Mouse (Mus musculus): ENCODE measurements around the gene Cenph. TPM values are rescaled to one million over a fixed set of nuclear protein-coding genes. Genes with fewer than 3 reads are reported as not detected.

Gene Cenph
- polyA plus RNA-seq, 1 experiment, result 0.19 TPM

GRCm38 (mm10) chr13:100776056-100776419, 339 bp upstream of the Cenph start:
- TF ChIP-seq CTCF (conservative IDR thresholded peaks at IDR 0.05; ENCODE audit: insufficient read depth, insufficient read length, low read depth, low read length) (no peak), POLR2A (IDR thresholded peaks at IDR 0.05; ENCODE audit: low read depth, low read length) (no peak)
- Histone ChIP-seq H3K27me3 (replicated peaks; ENCODE audit: control insufficient read depth, insufficient read depth, low read length) (no peaks in the 10 kb centered on the region), H3K4me1 (ENCODE audit: control insufficient read depth, insufficient read depth, low read length) (peaks cover 3% of the 10 kb centered on the region; the same call in 1 of the 2 replicates), H3K4me3 (ENCODE audit: insufficient read depth, low read depth, low read length) (peak overlapping the region; percentile 60), H3K36me3 (ENCODE audit: control insufficient read depth, insufficient read depth, low read length) (no peaks in the 10 kb centered on the region), H3K27ac (ENCODE audit: insufficient read depth, low read depth, low read length) (no peak overlapping the region)
- DNase-seq, result no peak
- WGBS, result 3% methylated on average over 8 of the region's 8 CpGs

GRCm38 (mm10) chr13:100774704-100775103, 995 bp downstream of the Cenph start:
- TF ChIP-seq CTCF (conservative IDR thresholded peaks at IDR 0.05; ENCODE audit: insufficient read depth, insufficient read length, low read depth, low read length) (no peak), POLR2A (IDR thresholded peaks at IDR 0.05; ENCODE audit: low read depth, low read length) (no peak)
- H3K4me1 ChIP-seq (ENCODE audit: control insufficient read depth, insufficient read depth, low read length), result peaks cover 3% of the 10 kb centered on the region; the same call in 1 of the 2 replicates
- no peaks in the 10 kb centered on the region for H3K36me3 ChIP-seq (ENCODE audit: control insufficient read depth, insufficient read depth, low read length)
- no peak overlapping the region for H3K4me3 ChIP-seq (ENCODE audit: insufficient read depth, low read depth, low read length)
- H3K27ac ChIP-seq (ENCODE audit: insufficient read depth, low read depth, low read length), result no peak overlapping the region
- H3K27me3 ChIP-seq (replicated peaks; ENCODE audit: control insufficient read depth, insufficient read depth, low read length), result no peaks in the 10 kb centered on the region
- DNase-seq, result no peak

- 74% methylated on average over 2 of the region's 2 CpGs for WGBS
- H3K4me3 ChIP-seq (ENCODE audit: insufficient read depth, low read depth, low read length), result no peak overlapping the region
- H3K36me3 ChIP-seq (ENCODE audit: control insufficient read depth, insufficient read depth, low read length), result no peaks in the 10 kb centered on the region
- DNase-seq, result no peak
- no peaks in the 10 kb centered on the region for H3K4me1 ChIP-seq (ENCODE audit: control insufficient read depth, insufficient read depth, low read length)
- TF ChIP-seq CTCF (conservative IDR thresholded peaks at IDR 0.05; ENCODE audit: insufficient read depth, insufficient read length, low read depth, low read length) (no peak), POLR2A (IDR thresholded peaks at IDR 0.05; ENCODE audit: low read depth, low read length) (no peak)
- H3K27ac ChIP-seq (ENCODE audit: insufficient read depth, low read depth, low read length), result no peak overlapping the region
- H3K27me3 ChIP-seq (replicated peaks; ENCODE audit: control insufficient read depth, insufficient read depth, low read length), result no peaks in the 10 kb centered on the region
Measured at GRCm38 (mm10) chr13:100755329-100755728, 20.4 kb downstream of the Cenph start.

GRCm38 (mm10) chr13:100754186-100754585, 21.5 kb downstream of the Cenph start:
- TF ChIP-seq CTCF (conservative IDR thresholded peaks at IDR 0.05; ENCODE audit: insufficient read depth, insufficient read length, low read depth, low read length), result no peak
- TF ChIP-seq POLR2A (IDR thresholded peaks at IDR 0.05; ENCODE audit: low read depth, low read length), result no peak
- no peaks in the 10 kb centered on the region for H3K36me3 ChIP-seq (ENCODE audit: control insufficient read depth, insufficient read depth, low read length)
- WGBS, result 76% methylated on average over 4 of the region's 4 CpGs
- no peak overlapping the region for H3K4me3 ChIP-seq (ENCODE audit: insufficient read depth, low read depth, low read length)
- no peaks in the 10 kb centered on the region for H3K27me3 ChIP-seq (replicated peaks; ENCODE audit: control insufficient read depth, insufficient read depth, low read length)
- DNase-seq, result no peak
- H3K4me1 ChIP-seq (ENCODE audit: control insufficient read depth, insufficient read depth, low read length), result no peaks in the 10 kb centered on the region
- H3K27ac ChIP-seq (ENCODE audit: insufficient read depth, low read depth, low read length), result no peak overlapping the region

- no peaks in the 10 kb centered on the region for H3K4me1 ChIP-seq (ENCODE audit: control insufficient read depth, insufficient read depth, low read length)
- no peaks in the 10 kb centered on the region for H3K36me3 ChIP-seq (ENCODE audit: control insufficient read depth, insufficient read depth, low read length)
- no peaks in the 10 kb centered on the region for H3K27me3 ChIP-seq (replicated peaks; ENCODE audit: control insufficient read depth, insufficient read depth, low read length)
- H3K4me3 ChIP-seq (ENCODE audit: insufficient read depth, low read depth, low read length), result no peak overlapping the region
- H3K27ac ChIP-seq (ENCODE audit: insufficient read depth, low read depth, low read length), result no peak overlapping the region
- TF ChIP-seq POLR2A (IDR thresholded peaks at IDR 0.05; ENCODE audit: low read depth, low read length) (no peak), CTCF (conservative IDR thresholded peaks at IDR 0.05; ENCODE audit: insufficient read depth, insufficient read length, low read depth, low read length) (no peak)
- DNase-seq, result no peak
- 81% methylated on average over 6 of the region's 6 CpGs for WGBS
Measured at GRCm38 (mm10) chr13:100753011-100753410, 22.7 kb downstream of the Cenph start.

- DNase-seq, result no peak
- Histone ChIP-seq H3K36me3 (ENCODE audit: control insufficient read depth, insufficient read depth, low read length) (no peaks in the 10 kb centered on the region), H3K27ac (ENCODE audit: insufficient read depth, low read depth, low read length) (no peak overlapping the region), H3K4me1 (ENCODE audit: control insufficient read depth, insufficient read depth, low read length) (no peaks in the 10 kb centered on the region), H3K27me3 (replicated peaks; ENCODE audit: control insufficient read depth, insufficient read depth, low read length) (no peaks in the 10 kb centered on the region), H3K4me3 (ENCODE audit: insufficient read depth, low read depth, low read length) (no peak overlapping the region)
- WGBS, result 89% methylated on average over 8 of the region's 8 CpGs
- TF ChIP-seq POLR2A (IDR thresholded peaks at IDR 0.05; ENCODE audit: low read depth, low read length), result no peak
- no peak for TF ChIP-seq CTCF (conservative IDR thresholded peaks at IDR 0.05; ENCODE audit: insufficient read depth, insufficient read length, low read depth, low read length)
Measured at GRCm38 (mm10) chr13:100752529-100752928, 23.2 kb downstream of the Cenph start.

GRCm38 (mm10) chr13:100751402-100751801, 24.3 kb downstream of the Cenph start:
- H3K4me3 ChIP-seq (ENCODE audit: insufficient read depth, low read depth, low read length), result no peak overlapping the region
- H3K36me3 ChIP-seq (ENCODE audit: control insufficient read depth, insufficient read depth, low read length), result no peaks in the 10 kb centered on the region
- no peaks in the 10 kb centered on the region for H3K4me1 ChIP-seq (ENCODE audit: control insufficient read depth, insufficient read depth, low read length)
- H3K27me3 ChIP-seq (replicated peaks; ENCODE audit: control insufficient read depth, insufficient read depth, low read length), result no peaks in the 10 kb centered on the region
- no peak for DNase-seq
- H3K27ac ChIP-seq (ENCODE audit: insufficient read depth, low read depth, low read length), result no peak overlapping the region
- 84% methylated on average over 3 of the region's 3 CpGs for WGBS
- no peak for TF ChIP-seq CTCF (conservative IDR thresholded peaks at IDR 0.05; ENCODE audit: insufficient read depth, insufficient read length, low read depth, low read length)
- TF ChIP-seq POLR2A (IDR thresholded peaks at IDR 0.05; ENCODE audit: low read depth, low read length), result no peak

- Histone ChIP-seq H3K4me3 (ENCODE audit: insufficient read depth, low read depth, low read length) (no peak overlapping the region), H3K36me3 (ENCODE audit: control insufficient read depth, insufficient read depth, low read length) (no peaks in the 10 kb centered on the region), H3K27ac (ENCODE audit: insufficient read depth, low read depth, low read length) (no peak overlapping the region), H3K4me1 (ENCODE audit: control insufficient read depth, insufficient read depth, low read length) (no peaks in the 10 kb centered on the region), H3K27me3 (replicated peaks; ENCODE audit: control insufficient read depth, insufficient read depth, low read length) (no peaks in the 10 kb centered on the region)
- no peak for DNase-seq
- no peak for TF ChIP-seq POLR2A (IDR thresholded peaks at IDR 0.05; ENCODE audit: low read depth, low read length)
- no peak for TF ChIP-seq CTCF (conservative IDR thresholded peaks at IDR 0.05; ENCODE audit: insufficient read depth, insufficient read length, low read depth, low read length)
- WGBS, result 68% methylated on average over 5 of the region's 5 CpGs
Measured at GRCm38 (mm10) chr13:100750799-100751198, 24.9 kb downstream of the Cenph start.
